ENCODE assay signal across 8 mouse cellular contexts in genomic region chr9:106367592-106368111, GRCm38 (mm10). TPM values are rescaled to one million over a fixed set of nuclear protein-coding genes. Genes with fewer than 3 reads are reported as not detected.
DNase-seq lines count a peak whose midpoint lies in the region; ATAC-seq lines count a peak whose summit lies in the region.

No protein-coding gene starts in this region.

- peak overlapping the region; percentile 97 for H3K4me2 ChIP-seq in hindbrain, embryonic 11.5 days (replicated peaks; ENCODE audit: low read depth, low read length)

- H3K9me3 ChIP-seq in hindbrain, embryonic 11.5 days (ENCODE audit: control insufficient read depth, low read length) = no peaks in the 10 kb centered on the region

- under 1% methylated on average over 36 of the region's 36 CpGs for WGBS in hindbrain, embryonic 11.5 days

- H3K4me1 ChIP-seq in hindbrain, embryonic 11.5 days (replicated peaks; ENCODE audit: control insufficient read depth, insufficient read depth, low read length) = peaks cover 13% of the 10 kb centered on the region

- H3K27me3 ChIP-seq in hindbrain, embryonic 11.5 days (ENCODE audit: control insufficient read depth, insufficient read depth, low read length) = no peaks in the 10 kb centered on the region

- peak; percentile 98 for DNase-seq in Muller cell, postnatal 12 days (ENCODE audit: inconsistent ontology term)
- peak; percentile 99 for DNase-seq in cerebellum, adult 9-11 months
- DNase-seq in frontal cortex, adult 2 months (ENCODE audit: extremely low spot score in 1 of 2, low spot score in 1 of 2) = peak; percentile 97 to 98
- peak; percentile 97 for DNase-seq in hindbrain, embryonic 11.5 days (ENCODE audit: low spot score)
- peak; percentile 95 to 97 for DNase-seq in layer of hippocampus, postnatal 10 days (ENCODE audit: low spot score in 2 of 2)
- peak; percentile 99 for DNase-seq in lung, postnatal 10 days
- peak; percentile 98 for DNase-seq in ovary, postnatal 36 days (ENCODE audit: low spot score)
- DNase-seq in thymus, postnatal 25 days = peak; percentile 98

- no peaks in the 10 kb centered on the region for H3K36me3 ChIP-seq in hindbrain, embryonic 11.5 days (ENCODE audit: control insufficient read depth, insufficient read depth, low read length)

- peak overlapping the region; percentile 80 for H3K9ac ChIP-seq in hindbrain, embryonic 11.5 days (ENCODE audit: low read depth, low read length)

- peak; percentile 92 for ATAC-seq in hindbrain, embryonic 11.5 days (ENCODE audit: low FRiP score)

- peak overlapping the region; percentile 94 for H3K27ac ChIP-seq in hindbrain, embryonic 11.5 days (ENCODE audit: low read depth, low read length)

- H3K4me3 ChIP-seq in hindbrain, embryonic 11.5 days (ENCODE audit: low read depth, low read length) = peak overlapping the region; percentile 59

RNA-seq across cellular contexts. Expression of gene Dusp7, which starts 0.8 kb away (rescaled TPM):
- 92.3 and 101 TPM in 2 replicates for polyA plus RNA-seq in frontal cortex, adult 2 months (2012; rRNA removed)
- 25.0 and 25.8 TPM in 2 replicates for polyA plus RNA-seq in hindbrain, embryonic 11.5 days (2014; fragmentation: Nextera tagmentation; extraction: Ambion mirVana)
- total RNA-seq in layer of hippocampus, postnatal 10 days (2021) = 10 to 100 TPM; 58.7 to 64.2 TPM

Comparison
In these comparisons a context has a peak if more than half of its experiments do, and no peak if none do; other contexts are left out.
1. Peak in every context shown above with its lines: DNase-seq, ATAC-seq, H3K4me3 ChIP-seq and H3K27ac ChIP-seq.